In the genomic region with DNA sequence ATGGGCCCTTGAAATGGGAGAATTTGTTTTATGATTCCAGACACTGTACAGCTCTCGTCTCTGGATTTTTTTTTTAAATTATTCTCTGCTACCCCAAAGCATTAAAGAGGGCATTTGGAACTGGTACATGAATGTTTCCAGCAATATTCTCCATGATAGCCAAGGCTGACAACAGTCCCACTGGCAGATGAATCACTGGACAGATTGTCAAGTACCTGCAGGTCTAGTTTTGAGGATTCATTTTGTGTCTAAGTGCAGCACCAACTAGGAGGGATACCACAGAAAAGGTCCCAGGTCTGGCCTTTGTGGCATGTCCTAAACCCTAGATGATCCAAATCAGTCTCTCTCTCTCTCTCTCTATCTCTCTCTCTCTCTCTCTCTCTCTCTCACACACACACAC, we compare ENCODE assay signal across 30 mouse cellular contexts.
"Had no signal": no experiment of that assay in that cellular context is flagged by ENCODE, and none has a peak within 500 bp of the region (broad histone marks: within the 10 kb centered on the region; RNA-seq: fewer than 3 reads in every experiment).

No protein-coding gene starts in this region.

- DNase-seq: heart, postnatal 10 days; heart, postnatal 14 days; heart, postnatal 36 days; heart, postnatal 4 days; kidney, adult 11 months; kidney, adult 18-20 months; kidney, adult 2 months; kidney, adult 8-10 months; kidney, adult 9 months; kidney, postnatal 10 days; kidney, postnatal 14 days; kidney, postnatal 25 days; kidney, postnatal 36 days; kidney, postnatal 4 days; layer of hippocampus, adult 9-11 months; layer of hippocampus, postnatal 36 days had no signal

- H3K4me1 ChIP-seq: kidney, embryonic 15.5 days had no signal

- H3K27ac ChIP-seq: heart, embryonic 13.5 days; heart, embryonic 15.5 days; hindbrain, embryonic 10.5 days; hindbrain, embryonic 12.5 days; hindbrain, embryonic 13.5 days; hindbrain, embryonic 14.5 days; hindbrain, embryonic 15.5 days; hindbrain, postnatal 0 days; intestine, embryonic 15.5 days; kidney, embryonic 15.5 days; kidney, postnatal 0 days had no signal

- H3K4me3 ChIP-seq: heart, embryonic 12.5 days; heart, embryonic 13.5 days; heart, embryonic 15.5 days; hindbrain, embryonic 10.5 days; hindbrain, embryonic 12.5 days; hindbrain, embryonic 13.5 days; hindbrain, embryonic 15.5 days; intestine, embryonic 15.5 days; kidney, embryonic 15.5 days; layer of hippocampus, adult 2 months; left cerebral cortex, adult 2 months had no signal

- H3K27me3 ChIP-seq: heart, embryonic 15.5 days; hindbrain, embryonic 12.5 days; hindbrain, embryonic 15.5 days; intestine, embryonic 15.5 days; kidney, embryonic 15.5 days had no signal
